Mouse (Mus musculus): ENCODE measurements around the gene Olfr282.
"Not testable (repeated sequence)": the region's sequence is repeated elsewhere in the genome, so short reads cannot be mapped to it uniquely, and the experiment has no call there.

Olfr282 gene

GRCm38 (mm10) chr15:98430925-98431324 is at the start of gene Olfr282:
Gene Olfr282, plus strand, starts transcription at chr15:98431225.
- not testable (repeated sequence) for DNase-seq

- no peak for DNase-seq
Measured at GRCm38 (mm10) chr15:98387621-98388020, 43.4 kb upstream of the Olfr282 start.

GRCm38 (mm10) chr15:98389796-98390195 is 41.2 kb upstream of the Olfr282 start:
- peak; percentile 52 to 57 for DNase-seq

- no peak for DNase-seq
Measured at GRCm38 (mm10) chr15:98391081-98391902, 39.7 kb upstream of the Olfr282 start.

- DNase-seq = no peak
Measured at GRCm38 (mm10) chr15:98391903-98392187, 39.2 kb upstream of the Olfr282 start.

GRCm38 (mm10) chr15:98397136-98397535 is 33.9 kb upstream of the Olfr282 start:
- DNase-seq = no peak

- DNase-seq = no peak
Measured at GRCm38 (mm10) chr15:98402356-98402755, 28.7 kb upstream of the Olfr282 start.

GRCm38 (mm10) chr15:98408406-98409060 is 22.5 kb upstream of the Olfr282 start:
- peak; percentile 3 to 13 for DNase-seq

- no peak for DNase-seq
Measured at GRCm38 (mm10) chr15:98409635-98410034, 21.4 kb upstream of the Olfr282 start.

GRCm38 (mm10) chr15:98410249-98410648 is 20.8 kb upstream of the Olfr282 start:
- no peak for DNase-seq

- no peak for DNase-seq
Measured at GRCm38 (mm10) chr15:98415996-98416395, 15.0 kb upstream of the Olfr282 start.

- not testable (repeated sequence) for DNase-seq
Measured at GRCm38 (mm10) chr15:98416802-98417201, 14.2 kb upstream of the Olfr282 start.

- peak in 1 of 2 experiments; percentile 2 for DNase-seq
Measured at GRCm38 (mm10) chr15:98417285-98417684, 13.7 kb upstream of the Olfr282 start.

- DNase-seq = no peak
Measured at GRCm38 (mm10) chr15:98418096-98418495, 12.9 kb upstream of the Olfr282 start.

- no peak for DNase-seq
Measured at GRCm38 (mm10) chr15:98420897-98421296, 10.1 kb upstream of the Olfr282 start.

- DNase-seq = no peak
Measured at GRCm38 (mm10) chr15:98424326-98424725, 6.7 kb upstream of the Olfr282 start.

GRCm38 (mm10) chr15:98424753-98425152 is 6.3 kb upstream of the Olfr282 start:
- no peak for DNase-seq

GRCm38 (mm10) chr15:98425188-98425587 is 5.8 kb upstream of the Olfr282 start:
- no peak for DNase-seq

GRCm38 (mm10) chr15:98444561-98444960 is 13.5 kb downstream of the Olfr282 start:
- DNase-seq = no peak

GRCm38 (mm10) chr15:98448521-98448920 is 17.5 kb downstream of the Olfr282 start:
- peak in 1 of 2 experiments; percentile 5 for DNase-seq

- no peak for DNase-seq
Measured at GRCm38 (mm10) chr15:98452288-98452687, 21.3 kb downstream of the Olfr282 start, which contains the start of gene Olfr281. Gene Olfr281, plus strand, starts transcription at chr15:98452588.

GRCm38 (mm10) chr15:98469596-98469995 is 38.6 kb downstream of the Olfr282 start, which contains the start of gene OR5BS1P:
Gene OR5BS1P, plus strand, starts transcription at chr15:98469896.
- no peak for DNase-seq

GRCm38 (mm10) chr15:98471539-98471938 is 40.5 kb downstream of the Olfr282 start:
- DNase-seq = no peak

GRCm38 (mm10) chr15:98474958-98475357 is 43.9 kb downstream of the Olfr282 start:
- no peak for DNase-seq

Measured in cerebellum, adult 18-20 months (tissue).